Mouse (Mus musculus): ENCODE results near the gene Pam16.

The Pam16 gene

DNA sequence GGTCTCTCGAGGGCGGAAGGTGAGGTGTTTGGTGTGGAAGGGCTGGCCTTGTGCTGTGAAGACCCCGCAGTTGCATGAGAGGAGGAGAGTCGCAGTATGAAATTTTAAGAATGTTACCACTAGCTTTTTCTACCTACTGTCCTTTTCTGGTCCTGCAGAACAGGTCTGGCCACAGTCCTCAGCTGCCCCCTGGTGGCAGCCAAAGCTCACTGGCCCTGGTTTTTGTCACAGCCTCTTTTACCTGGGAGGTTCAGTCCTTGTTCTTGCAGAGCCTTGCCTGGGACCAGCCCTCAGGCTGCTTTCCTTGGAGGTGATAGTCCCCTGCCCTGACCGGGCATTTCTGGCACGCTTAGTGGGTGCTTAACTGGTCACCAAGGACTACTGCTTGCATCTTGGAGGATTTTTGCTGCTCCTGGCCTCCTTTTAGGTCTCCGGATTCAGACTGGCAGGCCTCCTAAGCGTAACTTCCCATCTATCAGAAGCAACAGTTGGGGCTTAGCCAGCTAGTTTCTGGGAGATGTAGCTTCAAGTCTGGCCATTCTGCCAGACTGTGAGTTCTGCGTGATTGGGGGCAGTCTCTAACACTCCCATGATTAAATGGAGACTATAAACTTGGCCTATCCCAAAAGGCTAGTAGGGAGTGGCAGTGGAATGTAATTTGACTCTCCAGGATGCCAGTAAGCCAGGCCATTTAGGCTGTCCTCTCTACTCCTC is 16.8 kb downstream of the Pam16 start:
- DNase-seq, result peak; percentile 92

DNA sequence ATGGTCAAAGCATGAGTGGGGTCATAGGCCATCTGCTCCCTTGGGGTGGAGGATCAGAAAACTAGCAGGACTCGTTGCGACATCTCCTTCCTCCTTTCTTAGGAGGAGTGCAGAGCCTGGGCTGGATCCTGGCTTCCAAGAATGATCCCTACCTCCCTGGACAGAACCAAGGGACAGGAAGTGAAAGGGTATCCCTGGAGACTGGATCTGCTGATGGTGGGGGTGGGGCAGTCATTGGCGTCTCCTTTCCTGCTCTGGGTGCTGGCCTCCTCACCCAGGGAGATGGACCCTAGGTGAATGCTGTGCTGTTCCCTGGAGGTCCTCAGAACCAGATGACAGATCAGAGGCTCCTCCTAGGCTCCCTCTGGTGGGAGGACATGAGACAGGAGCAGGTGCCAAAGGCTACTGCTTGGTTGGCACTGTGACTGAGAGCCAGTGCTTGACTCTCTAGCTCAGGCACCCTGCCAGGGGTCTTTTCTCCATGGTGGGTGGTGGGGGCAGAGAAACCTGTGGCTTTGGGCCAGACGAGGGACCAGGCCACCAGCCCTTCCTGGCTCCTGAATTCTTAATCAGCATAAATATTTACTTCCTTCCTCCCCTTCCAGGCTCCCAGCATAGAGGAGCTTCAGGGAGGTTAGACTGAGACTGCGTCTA is 18.2 kb downstream of the Pam16 start:
- peak; percentile 87 for DNase-seq

DNA sequence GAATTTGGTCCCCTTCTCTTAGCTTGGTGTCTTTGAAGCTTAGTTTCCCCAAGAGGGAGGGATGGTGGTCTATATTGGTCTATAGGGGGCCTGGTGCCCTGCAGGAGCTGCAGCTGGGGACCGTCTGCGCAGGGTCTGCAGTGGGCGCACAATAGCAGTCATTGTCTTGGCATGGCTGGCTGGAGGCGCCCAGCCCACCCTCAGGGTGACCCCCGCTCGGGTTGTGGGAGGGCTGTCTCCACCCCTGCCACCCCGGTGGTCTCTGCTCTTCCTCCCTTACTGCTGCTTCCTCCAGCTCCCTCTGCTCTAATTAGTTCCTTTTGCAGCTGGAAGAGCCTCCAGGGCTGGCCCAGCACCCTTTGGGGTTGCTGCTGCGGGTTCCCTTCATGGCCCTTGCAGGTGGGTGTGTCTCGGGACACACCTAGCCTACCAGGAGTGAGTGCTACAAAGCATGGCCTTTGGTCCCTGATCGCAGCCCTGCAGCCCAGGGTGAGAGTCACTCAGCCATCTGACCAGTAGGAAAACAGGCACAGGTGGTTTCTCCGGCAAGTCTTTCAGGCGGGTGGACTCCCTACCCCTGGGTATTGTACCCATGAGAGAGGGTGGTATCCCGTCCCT is 19.2 kb downstream of the Pam16 start:
- DNase-seq, result no peak

DNA sequence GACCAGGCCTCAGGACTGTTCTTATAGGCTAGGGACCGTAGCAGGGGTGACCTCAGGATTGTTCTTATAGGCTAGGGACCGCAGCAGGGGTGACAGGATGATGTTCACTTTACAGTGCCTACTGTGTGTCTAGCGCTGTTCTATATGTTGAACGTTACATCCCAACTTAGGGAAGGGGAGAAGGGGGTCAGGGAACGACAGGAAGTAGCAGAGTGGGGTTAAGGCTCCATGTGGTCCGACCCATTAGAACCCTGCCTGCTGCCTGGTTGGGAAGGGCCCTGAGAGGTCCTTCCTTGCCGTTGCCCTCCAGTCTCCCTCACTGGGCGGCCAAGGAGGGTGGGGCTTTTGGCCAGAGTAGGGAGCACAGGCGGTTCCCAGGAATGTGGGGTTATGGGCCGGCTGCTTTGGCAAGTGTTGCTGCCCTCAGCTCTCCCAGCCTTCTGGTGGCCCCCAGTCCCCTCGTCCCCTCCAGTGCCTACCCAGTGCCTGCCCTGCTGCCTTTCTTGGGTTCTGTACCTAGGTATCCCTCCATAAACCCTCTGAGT is 20.4 kb downstream of the Pam16 start:
- DNase-seq, result no peak

DNA sequence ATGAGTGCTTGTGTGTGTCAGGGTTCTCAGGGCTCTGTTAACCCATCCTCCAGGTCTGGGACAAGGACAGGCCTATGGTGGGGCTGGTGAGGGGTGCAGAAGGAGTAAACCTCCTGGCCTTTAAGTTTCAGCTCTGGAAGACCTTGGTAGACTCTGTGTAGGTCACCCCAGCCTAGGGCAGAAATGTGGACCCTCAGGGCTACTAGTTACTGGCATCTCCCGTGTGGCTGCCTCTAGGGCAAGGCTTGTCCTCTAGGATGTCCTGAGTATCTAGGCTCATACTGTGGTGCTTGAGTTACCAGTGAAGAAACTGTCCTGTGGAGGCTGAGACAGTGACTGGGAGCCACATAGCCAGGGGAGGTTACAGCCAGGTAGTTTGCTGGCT is 21.3 kb downstream of the Pam16 start:
- DNase-seq, result no peak

DNA sequence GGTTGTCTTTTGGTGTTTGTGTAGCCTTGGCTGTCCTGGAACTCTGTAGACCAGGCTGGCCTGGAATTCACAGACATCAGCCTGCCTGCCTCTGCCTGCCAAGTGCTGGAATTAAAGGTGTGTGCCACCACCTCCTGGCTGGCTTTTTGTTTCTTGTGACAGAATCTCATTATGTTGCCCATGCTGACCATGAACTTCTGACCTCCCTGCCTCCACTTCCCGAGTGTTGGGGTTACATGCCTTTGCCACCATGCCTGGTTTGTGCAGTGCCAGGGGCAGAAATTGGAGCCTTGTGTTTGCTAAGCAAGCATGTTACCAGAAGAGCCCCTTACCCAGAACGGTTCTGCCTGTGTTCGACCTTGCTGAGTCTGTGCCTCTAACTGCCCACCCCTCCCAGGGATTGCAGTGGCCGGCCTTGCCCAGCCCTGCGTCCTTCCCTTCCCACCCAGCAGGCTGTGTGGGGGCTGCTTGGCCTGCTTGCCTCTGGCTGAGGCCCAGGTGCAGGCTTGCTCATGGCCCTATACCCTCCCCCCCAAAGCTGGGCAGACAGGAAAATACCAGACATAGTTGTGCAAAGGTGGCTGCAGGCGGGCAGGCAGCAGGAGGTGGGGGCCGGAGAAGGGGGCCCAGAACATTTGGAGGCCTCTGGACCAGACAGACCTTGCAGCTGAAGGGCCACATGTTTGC is 21.9 kb downstream of the Pam16 start:
- peak; percentile 90 for DNase-seq

DNA sequence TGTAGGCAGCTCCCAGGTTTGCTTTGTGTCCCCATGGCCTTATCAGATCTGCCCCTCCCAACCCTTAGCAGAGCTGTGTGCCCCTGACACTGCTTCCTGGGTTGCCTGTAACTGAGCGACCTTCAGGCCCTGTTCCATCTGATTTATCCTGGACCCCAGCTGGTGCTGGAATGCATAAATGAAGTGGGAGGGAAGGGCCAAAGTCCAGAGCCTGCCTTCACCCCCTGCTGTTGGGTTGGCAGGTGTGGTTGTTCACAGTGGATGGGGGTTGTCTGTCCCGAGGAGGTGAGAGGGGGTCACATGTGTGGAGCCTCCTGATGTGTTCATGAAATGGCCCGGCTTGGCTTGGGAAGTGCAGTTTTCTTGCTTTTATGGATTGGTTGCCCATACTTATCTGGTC is 22.6 kb downstream of the Pam16 start:
- DNase-seq, result peak; percentile 97

DNA sequence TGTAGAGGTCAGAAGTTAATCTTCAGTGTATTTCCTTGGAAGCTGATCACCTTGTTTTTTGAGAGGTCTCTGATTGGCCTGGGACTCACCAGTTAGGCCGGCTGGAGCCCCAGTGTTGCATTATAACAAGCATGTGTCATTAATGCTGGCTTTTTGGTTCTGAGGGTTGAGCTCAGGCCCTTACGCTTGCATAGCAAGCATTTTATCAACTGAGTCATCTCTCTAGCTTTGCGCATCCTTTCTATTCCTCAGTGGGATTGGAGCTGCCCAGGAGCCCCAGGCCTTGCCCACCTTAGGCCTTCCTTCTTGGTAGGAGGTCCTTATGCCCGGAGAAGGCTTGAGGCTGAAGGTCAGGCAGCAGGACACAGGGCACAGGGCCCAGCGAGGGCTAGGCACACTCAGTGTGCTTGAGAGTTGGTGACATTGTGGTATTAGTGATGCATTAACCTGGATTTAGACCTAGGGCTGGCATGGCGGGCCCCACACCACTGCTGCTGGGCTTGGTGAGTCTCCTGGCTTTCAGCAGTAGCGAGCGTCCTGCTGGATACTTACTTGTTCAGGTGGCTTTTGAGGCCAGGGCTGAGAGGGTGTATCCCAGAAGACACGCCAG is 24.0 kb downstream of the Pam16 start:
- peak; percentile 95 for DNase-seq

DNA sequence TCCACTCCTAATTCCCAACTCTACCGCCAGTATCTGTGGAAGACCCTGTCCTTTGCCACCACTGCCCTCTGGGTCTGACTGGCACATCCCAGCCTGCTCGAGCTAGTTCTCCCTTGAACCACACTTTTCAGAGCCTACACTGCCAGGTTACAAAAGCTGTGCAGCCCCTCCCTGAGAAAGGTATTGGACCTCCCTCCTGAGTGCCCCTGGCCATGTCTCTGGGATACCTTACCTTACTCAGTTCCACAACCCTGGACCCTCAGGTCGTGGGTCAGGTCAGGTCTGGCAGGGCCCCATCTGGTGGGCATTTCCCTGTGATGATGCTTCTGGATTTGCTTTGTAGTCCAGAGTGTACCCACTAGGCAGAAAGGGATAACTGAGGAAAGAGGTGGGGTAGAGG is 25.2 kb downstream of the Pam16 start:
- DNase-seq, result no peak

DNA sequence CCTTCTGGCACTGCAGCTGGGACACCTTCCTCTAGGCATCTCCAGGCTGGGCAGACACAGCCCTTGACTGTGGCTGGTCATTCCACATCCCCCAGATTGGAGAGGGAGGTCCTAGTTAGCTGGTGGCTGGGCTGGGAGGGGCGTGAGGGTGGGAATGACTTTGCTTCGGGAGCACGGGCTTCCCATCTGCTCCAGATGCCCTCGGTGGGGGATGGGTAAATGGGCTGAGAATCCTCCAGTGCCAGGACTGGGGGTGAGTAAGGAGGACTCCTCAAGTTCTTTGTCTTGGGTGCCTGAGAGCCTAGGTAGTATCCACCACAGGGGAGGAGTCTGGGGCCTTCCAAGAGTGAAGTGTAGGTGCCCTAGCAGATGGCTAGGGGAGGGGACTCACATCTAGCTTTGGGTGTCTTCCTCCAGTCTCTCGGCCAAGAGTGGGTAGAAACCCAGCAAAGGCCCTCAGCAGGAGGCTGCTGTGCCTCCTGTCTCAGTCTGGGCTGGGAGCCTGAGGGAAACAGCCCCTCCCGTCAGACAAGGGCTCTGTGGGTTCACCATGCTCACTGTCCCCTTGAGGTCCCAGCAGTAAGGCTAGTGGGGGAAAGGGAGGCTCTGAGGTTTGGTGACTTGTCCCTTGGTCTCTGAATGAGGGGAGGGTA is 25.8 kb downstream of the Pam16 start:
- DNase-seq, result no peak

DNA sequence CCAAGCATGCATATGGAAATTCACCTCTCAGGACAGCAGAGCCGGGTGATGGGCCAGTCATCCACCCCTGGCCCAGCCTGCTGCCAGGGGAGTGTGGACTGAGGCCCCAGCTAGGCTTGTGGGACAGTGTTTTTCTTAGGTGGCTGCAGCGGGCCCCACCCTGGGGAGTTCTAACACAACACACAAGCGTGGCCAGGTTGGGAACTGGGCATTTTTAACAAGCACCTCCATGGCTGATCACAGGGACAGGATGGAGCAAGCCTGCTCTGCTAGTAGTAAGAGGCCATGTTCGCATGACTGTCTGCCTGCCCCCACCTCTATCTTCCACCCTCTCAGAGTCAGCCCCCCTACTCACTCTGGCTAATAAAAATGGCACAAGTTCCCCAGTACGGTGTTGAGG is 26.7 kb downstream of the Pam16 start:
- DNase-seq, result no peak

DNA sequence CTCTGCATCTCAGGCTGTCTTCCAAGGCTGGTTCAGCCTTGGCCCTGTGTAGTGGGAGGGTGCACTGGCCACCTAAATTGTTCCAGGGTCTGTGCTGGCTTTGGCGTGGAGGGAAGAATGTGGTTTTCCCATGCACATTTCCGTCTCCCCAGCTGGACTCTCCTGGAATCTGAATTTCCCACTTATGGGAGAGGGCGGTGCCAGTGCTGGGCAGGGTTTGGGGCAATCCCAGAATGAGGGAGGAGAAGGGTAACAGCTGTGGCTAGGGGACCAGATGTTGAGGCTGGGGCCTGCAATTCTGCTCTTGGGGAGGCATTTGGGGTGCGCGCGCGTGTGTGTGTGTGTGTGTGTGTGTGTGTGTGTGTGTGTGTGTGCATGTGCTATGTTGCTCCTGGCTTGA is 27.5 kb downstream of the Pam16 start:
- peak; percentile 27 for DNase-seq

DNA sequence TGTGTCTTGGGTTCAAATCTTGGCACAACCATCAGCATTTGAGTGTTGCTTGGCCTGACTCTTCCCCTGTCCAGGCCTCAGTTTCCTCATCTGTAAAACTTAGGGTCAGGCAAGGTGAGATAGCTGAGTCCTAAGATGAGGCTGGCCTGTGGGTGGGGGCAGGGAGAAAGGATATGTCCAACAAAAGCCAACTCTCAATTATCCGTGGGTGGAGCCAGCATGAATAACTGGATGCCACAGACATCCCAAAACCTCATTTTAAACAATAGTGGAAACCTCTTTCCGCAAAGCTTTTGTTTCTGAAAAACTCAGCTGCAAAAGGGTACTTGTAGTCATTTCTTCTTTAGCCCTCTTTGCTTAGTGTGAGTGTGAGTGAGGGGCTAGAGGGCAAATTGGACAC is 28.0 kb downstream of the Pam16 start:
- DNase-seq, result no peak

DNA sequence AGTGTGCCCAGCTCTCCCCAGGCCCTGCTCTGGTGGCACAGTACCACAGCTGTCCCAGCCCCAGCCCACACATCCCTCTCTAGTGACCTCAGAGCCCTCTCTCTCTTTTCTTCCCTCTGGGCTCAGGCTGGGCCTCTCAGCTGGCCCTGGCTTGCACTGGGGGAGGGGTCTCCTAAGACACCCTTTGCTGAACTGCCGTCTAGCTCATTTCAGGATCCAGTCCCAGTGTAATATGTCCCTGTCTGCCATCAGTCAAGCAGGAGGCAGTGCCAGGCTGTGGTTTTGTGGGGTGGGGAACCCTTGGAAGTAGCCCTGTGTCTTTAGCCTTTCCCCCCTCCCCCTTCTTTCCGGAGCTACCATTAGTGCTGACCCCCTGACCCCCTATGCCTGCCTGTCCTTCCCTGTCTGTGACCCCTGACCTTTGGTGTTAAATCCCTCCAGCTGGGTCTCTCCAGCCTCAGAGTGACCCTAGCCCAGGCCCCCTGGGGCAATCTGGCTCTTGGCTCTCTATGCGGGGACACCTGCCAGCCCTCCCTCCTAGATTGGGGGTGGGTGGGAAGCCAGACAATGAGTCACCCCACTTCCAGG is 28.6 kb downstream of the Pam16 start:
- DNase-seq, result peak; percentile 31

DNA sequence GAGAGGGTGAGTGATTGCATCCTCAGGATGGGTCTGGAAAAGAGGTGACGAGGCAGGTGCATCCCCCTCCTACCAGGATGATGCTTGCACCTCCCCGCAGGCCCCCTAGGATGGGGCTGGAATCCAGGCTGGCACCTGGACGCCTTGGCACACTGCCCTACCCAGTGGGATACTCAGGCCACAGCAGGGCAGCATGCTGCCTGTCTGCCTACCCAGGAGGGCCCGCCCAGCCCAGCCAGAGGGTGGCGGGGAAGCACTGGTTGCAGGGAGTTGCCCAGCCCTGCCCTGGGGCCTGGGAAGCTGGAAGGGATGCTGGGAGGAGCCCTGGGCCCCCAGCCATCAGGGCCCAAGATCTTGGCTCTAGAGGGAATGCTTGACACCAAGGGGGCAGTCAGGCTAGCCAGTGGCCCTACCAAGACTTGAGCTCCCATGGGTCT is 29.2 kb downstream of the Pam16 start:
- peak; percentile 89 for DNase-seq

DNA sequence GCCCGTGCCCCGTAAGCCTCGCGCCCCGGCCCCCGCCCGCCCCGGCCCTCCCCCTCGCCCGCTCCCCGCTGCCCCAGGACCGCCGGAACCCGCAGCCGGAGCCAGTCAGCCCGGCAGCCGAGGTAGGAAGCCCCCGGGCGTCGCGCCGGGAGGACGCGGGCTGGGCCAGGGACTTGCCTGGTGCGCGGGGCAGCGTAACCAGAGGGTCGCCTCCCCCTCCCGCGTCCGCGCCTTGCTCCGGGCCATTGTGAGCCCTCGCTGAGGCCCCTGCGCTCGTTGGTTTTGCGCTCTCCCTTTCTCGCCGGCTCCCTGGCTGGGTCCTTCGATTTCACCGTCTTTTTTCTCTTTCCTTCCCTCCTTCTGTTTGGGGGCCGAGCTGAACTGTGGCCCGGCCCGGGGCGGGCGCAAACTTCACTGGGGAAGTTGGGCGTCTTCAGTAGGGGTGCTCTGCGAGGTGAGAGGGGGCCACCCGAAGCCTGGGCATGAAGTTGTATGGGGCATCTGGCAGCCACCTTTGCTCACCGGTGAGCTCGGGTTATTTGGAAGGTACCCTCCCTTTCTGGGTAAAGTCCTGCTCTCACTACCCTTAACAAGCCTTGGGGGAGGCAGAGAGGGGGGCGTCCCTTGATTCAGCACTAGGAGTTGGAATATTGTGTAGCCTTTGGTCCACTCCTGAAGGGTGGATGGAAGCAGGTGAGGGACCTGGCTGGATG is 29.8 kb downstream of the Pam16 start:
- peak; percentile 38 for DNase-seq

DNA sequence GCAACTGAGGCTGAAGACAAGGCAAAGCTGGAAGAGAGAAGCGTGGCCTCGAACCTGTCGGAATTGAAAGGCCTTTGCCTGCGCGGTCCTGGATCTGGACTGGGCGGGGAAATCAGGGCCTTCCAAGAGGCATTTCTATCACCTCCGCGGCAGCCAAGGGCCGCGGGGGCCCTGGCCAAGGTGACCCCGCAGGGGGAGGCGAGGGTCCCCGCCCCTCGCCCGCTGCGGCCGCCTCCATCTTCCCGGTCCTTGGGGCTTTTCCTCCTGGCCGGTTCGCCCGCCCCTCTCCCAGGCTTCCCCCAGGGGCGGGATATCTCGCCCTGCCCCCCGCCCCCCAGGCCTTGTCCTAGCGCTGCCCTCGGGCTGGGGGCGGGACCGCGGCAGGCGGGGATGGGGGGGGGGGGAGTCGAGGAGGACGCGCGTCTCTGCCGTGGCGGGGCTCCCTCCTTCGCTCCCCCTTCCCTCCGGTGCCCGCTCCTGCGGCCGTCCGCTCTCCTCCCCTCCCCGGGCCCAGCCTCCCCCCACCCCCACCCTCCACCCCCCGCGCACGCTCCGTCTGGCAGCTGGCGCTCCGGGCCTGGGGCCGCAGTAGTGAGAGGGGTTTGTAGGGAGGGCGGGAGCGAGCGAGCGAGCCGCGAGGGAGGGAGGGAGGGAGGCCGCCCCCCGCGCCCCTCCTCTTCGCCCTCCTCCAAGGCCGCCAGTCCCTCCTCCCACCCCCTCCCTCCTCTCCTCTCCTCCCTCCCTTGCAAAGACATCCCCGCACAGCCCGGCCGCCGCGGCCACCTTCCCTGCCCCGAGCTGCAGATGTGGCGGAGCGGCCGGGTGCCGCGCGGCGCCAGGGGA is 30.6 kb downstream of the Pam16 start, which contains the start of gene Glis2:
Glis2 (plus strand) TSS at position 743 of the 843 bp plus-strand sequence.
- DNase-seq, result peak; percentile 86

DNA sequence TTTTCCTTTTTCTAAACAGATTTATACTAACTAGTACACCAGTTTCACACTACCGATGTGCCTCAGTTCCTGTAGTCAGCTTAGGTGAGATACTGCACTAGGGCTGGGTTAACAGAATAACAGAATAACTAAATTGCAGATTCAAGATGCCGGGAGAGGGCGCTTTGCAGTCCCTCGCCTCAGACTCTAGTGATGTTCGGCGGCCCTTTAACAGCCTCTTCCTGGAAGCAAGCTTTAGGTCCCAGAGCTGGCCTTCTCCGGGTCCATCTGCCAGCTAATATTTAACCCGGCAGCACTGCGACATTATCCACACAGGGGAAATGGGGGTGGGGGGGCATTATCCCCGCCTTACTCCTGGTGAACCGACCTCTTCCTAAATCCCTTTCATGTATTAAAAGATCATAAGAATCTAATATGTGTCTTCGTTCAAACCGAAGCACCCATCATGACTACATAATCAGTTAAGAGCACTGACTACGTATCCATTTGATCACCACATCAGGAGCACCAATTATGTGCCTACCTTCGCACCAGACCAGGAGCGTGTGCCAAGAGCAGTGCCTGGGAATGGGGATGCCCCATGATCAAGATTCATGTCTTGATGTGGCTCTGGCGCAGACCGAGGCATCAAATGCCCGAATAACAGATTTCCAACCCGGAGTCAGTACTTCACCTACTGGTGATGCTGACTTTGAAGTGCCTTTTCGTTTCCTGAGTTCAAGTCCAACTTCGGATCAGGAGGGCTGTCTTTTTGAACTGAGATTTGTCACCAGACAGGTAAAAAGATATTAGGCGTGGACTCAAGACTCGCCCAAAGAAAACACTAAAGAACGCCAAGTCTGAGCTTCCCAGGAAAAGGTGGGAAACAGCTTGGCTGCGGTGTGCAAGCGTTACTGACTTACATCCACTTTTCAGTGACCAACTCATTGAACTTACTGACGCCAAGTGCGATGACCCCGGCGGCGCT is 31.6 kb downstream of the Pam16 start:
- DNase-seq, result peak; percentile 89

DNA sequence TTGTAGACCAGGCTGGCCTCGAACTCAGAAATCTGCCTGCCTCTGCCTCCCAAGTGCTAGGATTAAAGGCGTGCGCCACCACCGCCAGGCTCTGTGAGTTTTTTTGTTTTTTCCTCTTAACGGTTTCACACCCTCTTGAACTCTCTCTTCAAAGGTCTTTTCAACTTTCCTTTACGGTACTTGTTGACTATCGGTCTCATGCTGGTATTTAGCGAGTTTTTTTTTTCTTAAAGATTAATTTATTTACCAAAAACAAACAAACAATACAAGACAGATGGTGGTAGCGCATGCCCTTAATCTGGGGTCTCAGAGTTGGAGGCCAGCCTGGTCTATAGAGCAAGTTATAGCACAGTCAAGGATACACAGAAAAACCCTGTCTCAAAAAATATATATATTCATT is 34.6 kb downstream of the Pam16 start:
- DNase-seq, result no peak

Data from kidney, adult 9 months (tissue).